ENCODE assay signal across 8 mouse cellular contexts in genomic region chr1:181728707-181729106, GRCm38 (mm10).
DNase-seq lines count a peak whose midpoint lies in the region; ATAC-seq and TF ChIP-seq lines count a peak whose summit lies in the region.

No protein-coding gene starts in this region.

- no peak for ATAC-seq in hindbrain, postnatal 0 days
- no peak for ATAC-seq in liver, embryonic 14.5 days (ENCODE audit: insufficient read depth)

- TF ChIP-seq EP300 in MEL (IDR thresholded peaks at IDR 0.05; ENCODE audit: low read depth in 1 of 2, low read length in 2 of 2) = no peak
- TF ChIP-seq EP300 in liver, embryonic 14.5 days (IDR thresholded peaks at IDR 0.05; ENCODE audit: low read depth) = no peak

- no peak overlapping the region for H3K4me3 ChIP-seq in hindbrain, postnatal 0 days (ENCODE audit: low read length)
- no peak overlapping the region for H3K4me3 ChIP-seq in hindbrain, embryonic 10.5 days
- no peak overlapping the region for H3K4me3 ChIP-seq in MEL (ENCODE audit: control insufficient read depth in 1 of 2, insufficient read depth in 1 of 2, low read depth in 2 of 2, low read length in 2 of 2)
- H3K4me3 ChIP-seq in liver, embryonic 14.5 days (ENCODE audit: insufficient read depth in 1 of 2, low read depth in 2 of 2, low read length in 2 of 2) = no peak overlapping the region

- no peak overlapping the region for H3K9ac ChIP-seq in hindbrain, postnatal 0 days (replicated peaks; ENCODE audit: low read length)
- H3K9ac ChIP-seq in MEL (ENCODE audit: control insufficient read depth, low read depth, low read length, poor library complexity, severe bottlenecking) = no peak overlapping the region
- no peak overlapping the region for H3K9ac ChIP-seq in liver, embryonic 14.5 days (replicated peaks)

- no peak for TF ChIP-seq POLR2A in MEL (IDR thresholded peaks at IDR 0.05; ENCODE audit: control insufficient read depth in 1 of 2, insufficient read depth in 1 of 2, low read depth in 1 of 2, low read length in 2 of 2, poor library complexity in 1 of 2)

- peak; percentile 51 for DNase-seq in hindbrain, postnatal 0 days (ENCODE audit: low spot score)
- DNase-seq in hindbrain, embryonic 10.5 days (ENCODE audit: low spot score) = no peak
- DNase-seq in A20 (ENCODE audit: low read depth, low spot score) (peak; percentile 62), MEL (ENCODE audit: low read depth, low spot score) (no peak)
- DNase-seq in frontal cortex, postnatal 36 days (ENCODE audit: low spot score in 2 of 2) = peak; percentile 17 to 49
- no peak for DNase-seq in liver, embryonic 14.5 days (ENCODE audit: low read depth in 3 of 3, low spot score in 3 of 3)
- DNase-seq in thymus, postnatal 25 days = peak; percentile 51
- DNase-seq in cerebellum, postnatal 36 days = no peak

- no peaks in the 10 kb centered on the region for H3K36me3 ChIP-seq in hindbrain, postnatal 0 days (ENCODE audit: insufficient read depth, low read length)
- no peaks in the 10 kb centered on the region for H3K36me3 ChIP-seq in hindbrain, embryonic 10.5 days
- no peaks in the 10 kb centered on the region for H3K36me3 ChIP-seq in MEL (ENCODE audit: control insufficient read depth in 1 of 2, insufficient read depth in 2 of 2, low read length in 2 of 2)
- no peaks in the 10 kb centered on the region for H3K36me3 ChIP-seq in liver, embryonic 14.5 days (replicated peaks; ENCODE audit: control insufficient read depth, insufficient read depth, low read depth)

- no peaks in the 10 kb centered on the region for H3K9me3 ChIP-seq in hindbrain, postnatal 0 days (ENCODE audit: low read length)
- no peaks in the 10 kb centered on the region for H3K9me3 ChIP-seq in hindbrain, embryonic 10.5 days
- H3K9me3 ChIP-seq in MEL (replicated peaks; ENCODE audit: insufficient read depth, low read length) = no peaks in the 10 kb centered on the region
- H3K9me3 ChIP-seq in liver, embryonic 14.5 days (ENCODE audit: control insufficient read depth, low read length) = no peaks in the 10 kb centered on the region

- no peaks in the 10 kb centered on the region for H3K4me1 ChIP-seq in hindbrain, postnatal 0 days (ENCODE audit: insufficient read depth, low read length)
- no peaks in the 10 kb centered on the region for H3K4me1 ChIP-seq in hindbrain, embryonic 10.5 days (replicated peaks)
- no peaks in the 10 kb centered on the region for H3K4me1 ChIP-seq in MEL (ENCODE audit: control insufficient read depth in 1 of 2, insufficient read depth in 2 of 2, low read length in 2 of 2)
- no peaks in the 10 kb centered on the region for H3K4me1 ChIP-seq in liver, embryonic 14.5 days (replicated peaks; ENCODE audit: control insufficient read depth in 2 of 2, insufficient read depth in 2 of 2, low read length in 1 of 2)

- no peaks in the 10 kb centered on the region for H3K79me2 ChIP-seq in MEL (ENCODE audit: control insufficient read depth, insufficient read depth, low read length, poor library complexity)

- TF ChIP-seq RAD21 in MEL (IDR thresholded peaks at IDR 0.05; ENCODE audit: low read depth, low read length) = no peak; the same call in none of the 2 replicates

- peak; percentile 67 for TF ChIP-seq CTCF in hindbrain, postnatal 0 days (IDR thresholded peaks at IDR 0.05; ENCODE audit: low read depth)
- peak in 1 of 3 experiments; percentile 21; a peak in 2 of 6 replicates for TF ChIP-seq CTCF in MEL (IDR thresholded peaks at IDR 0.05 in 2 of 3, conservative IDR thresholded peaks at IDR 0.05 in 1 of 3; ENCODE audit: control insufficient read depth in 1 of 3, insufficient read depth in 1 of 3, low read depth in 2 of 3, low read length in 3 of 3, poor library complexity in 1 of 3, severe bottlenecking in 1 of 3)
- TF ChIP-seq CTCF in liver, embryonic 14.5 days (IDR thresholded peaks at IDR 0.05; ENCODE audit: low read depth) = peak; percentile 42

- 65% methylated on average over 5 of the region's 5 CpGs for WGBS in hindbrain, postnatal 0 days
- 61% methylated on average over 5 of the region's 5 CpGs for WGBS in hindbrain, embryonic 10.5 days
- WGBS in liver, embryonic 14.5 days (ENCODE audit: insufficient replicate concordance) = 25% methylated on average over 5 of the region's 5 CpGs

- H3K27ac ChIP-seq in hindbrain, postnatal 0 days = no peak overlapping the region
- H3K27ac ChIP-seq in hindbrain, embryonic 10.5 days = no peak overlapping the region
- H3K27ac ChIP-seq in MEL (ENCODE audit: control insufficient read depth, low read depth, low read length) = no peak overlapping the region
- no peak overlapping the region for H3K27ac ChIP-seq in liver, embryonic 14.5 days

- H3K4me2 ChIP-seq in hindbrain, postnatal 0 days (ENCODE audit: low read depth, low read length) = no peak overlapping the region
- no peak overlapping the region for H3K4me2 ChIP-seq in liver, embryonic 14.5 days (ENCODE audit: low read depth)

- no peaks in the 10 kb centered on the region for H3K27me3 ChIP-seq in hindbrain, postnatal 0 days (ENCODE audit: insufficient read depth, low read length)
- no peaks in the 10 kb centered on the region for H3K27me3 ChIP-seq in hindbrain, embryonic 10.5 days (ENCODE audit: insufficient read depth, poor library complexity, severe bottlenecking)
- no peaks in the 10 kb centered on the region; a peak in 1 of 4 replicates for H3K27me3 ChIP-seq in MEL (ENCODE audit: control insufficient read depth in 1 of 2, insufficient read depth in 2 of 2, low read length in 2 of 2)
- H3K27me3 ChIP-seq in liver, embryonic 14.5 days (ENCODE audit: control insufficient read depth, insufficient read depth, low read length) = no peaks in the 10 kb centered on the region

TF ChIP-seq in MEL, 35 proteins besides CTCF, POLR2A, EP300 and RAD21:
- TF ChIP-seq UBTF (IDR thresholded peaks at IDR 0.05; ENCODE audit: borderline replicate concordance, insufficient read depth, low read depth, low read length) (no peak), ELF1 (IDR thresholded peaks at IDR 0.05; ENCODE audit: low read depth, low read length) (no peak), SMC3 (IDR thresholded peaks at IDR 0.05; ENCODE audit: low read depth, low read length) (peak; percentile 20; the same call in 1 of the 2 replicates)

Comparison
In these comparisons a context has a peak if more than half of its experiments do, and no peak if none do; other contexts are left out.
1. DNase-seq: peak in hindbrain, postnatal 0 days (single experiment), A20 (single experiment), frontal cortex, postnatal 36 days (2 of 2) and thymus, postnatal 25 days (single experiment); none in hindbrain, embryonic 10.5 days (single experiment), MEL (single experiment), liver, embryonic 14.5 days (0 of 3) and cerebellum, postnatal 36 days (0 of 2).